Mouse (Mus musculus): ENCODE data around the gene Tmem104. TPM values are rescaled to one million over a fixed set of nuclear protein-coding genes. Genes with fewer than 3 reads are reported as not detected.
A peak's percentile ranks its signal among the peaks of the same experiment; 100 is the strongest.

The Tmem104 gene
- polyA plus RNA-seq, 1 experiment from 2014 or later, result 8.8 TPM

DNA sequence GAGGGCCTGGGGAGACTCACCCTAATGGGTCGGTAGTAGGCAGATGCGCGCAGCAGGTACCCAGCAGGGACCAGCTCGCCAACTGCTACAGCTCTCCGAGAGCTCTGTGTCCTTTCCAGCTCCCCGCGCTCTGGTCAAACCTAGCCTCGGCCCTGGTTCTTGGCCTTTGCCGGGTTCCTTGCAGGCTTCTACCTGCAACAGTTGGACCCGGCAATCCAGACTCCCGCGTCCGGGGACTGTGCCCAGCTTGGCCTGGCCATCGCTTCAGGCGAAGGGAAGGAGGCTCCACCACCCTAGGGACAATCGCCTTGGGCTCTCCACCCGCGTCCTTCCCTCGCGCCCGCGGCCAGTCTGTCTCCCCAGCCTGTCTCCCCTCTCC is 79.1 kb downstream of the Tmem104 start:
- WGBS, result 2% methylated on average over 22 of the region's 22 CpGs
- H3K27ac ChIP-seq, result no peak overlapping the region; the same call in 1 of the 2 replicates
- peak; percentile 25 for DNase-seq (ENCODE audit: extremely low spot score, low spot score)
- H3K36me3 ChIP-seq (replicated peaks), result peaks cover 21% of the 10 kb centered on the region
- peak overlapping the region; percentile 51 for H3K4me3 ChIP-seq
- H3K4me1 ChIP-seq, result peaks cover 51% of the 10 kb centered on the region
- H3K27me3 ChIP-seq (ENCODE audit: poor library complexity, severe bottlenecking), result peaks cover 90% of the 10 kb centered on the region
- no peaks in the 10 kb centered on the region for H3K9me3 ChIP-seq

GRCm38 (mm10) chr11:115267061-115267883 is 80.0 kb downstream of the Tmem104 start, which contains the start of gene Grin2c:
Grin2c (minus strand) TSS chr11:115267243.
- Histone ChIP-seq H3K4me1 (peaks cover 51% of the 10 kb centered on the region), H3K36me3 (replicated peaks) (peaks cover 23% of the 10 kb centered on the region), H3K9me3 (no peaks in the 10 kb centered on the region), H3K27me3 (ENCODE audit: poor library complexity, severe bottlenecking) (peaks cover 81% of the 10 kb centered on the region), H3K4me3 (peak within 1 kb of the TSS; percentile 51), H3K27ac (no peak within 1 kb of the TSS; the same call in 1 of the 2 replicates)
- WGBS, result 6% methylated on average over 50 of the region's 50 CpGs
- DNase-seq (ENCODE audit: extremely low spot score, low spot score), result no peak

GRCm38 (mm10) chr11:115267958-115268357 is 80.7 kb downstream of the Tmem104 start:
- Histone ChIP-seq H3K27me3 (ENCODE audit: poor library complexity, severe bottlenecking) (peaks cover 74% of the 10 kb centered on the region), H3K4me1 (peaks cover 54% of the 10 kb centered on the region), H3K36me3 (replicated peaks) (peaks cover 23% of the 10 kb centered on the region), H3K9me3 (no peaks in the 10 kb centered on the region), H3K27ac (no peak overlapping the region), H3K4me3 (no peak overlapping the region)
- 81% methylated on average over 11 of the region's 11 CpGs for WGBS
- DNase-seq (ENCODE audit: extremely low spot score, low spot score), result no peak

- H3K36me3 ChIP-seq (replicated peaks), result peaks cover 23% of the 10 kb centered on the region
- peaks cover 59% of the 10 kb centered on the region for H3K27me3 ChIP-seq (ENCODE audit: poor library complexity, severe bottlenecking)
- whole genome bisulfite sequencing, result 92% methylated on average over 27 of the region's 27 CpGs
- no peak overlapping the region for H3K27ac ChIP-seq
- H3K4me3 ChIP-seq, result no peak overlapping the region
- H3K9me3 ChIP-seq, result no peaks in the 10 kb centered on the region
- H3K4me1 ChIP-seq, result peaks cover 66% of the 10 kb centered on the region
- DNase-seq (ENCODE audit: extremely low spot score, low spot score), result no peak
Measured at GRCm38 (mm10) chr11:115269330-115270066, 82.2 kb downstream of the Tmem104 start.

GRCm38 (mm10) chr11:115270148-115270861 is 83.0 kb downstream of the Tmem104 start:
- 33% methylated on average over 19 of the region's 19 CpGs for WGBS
- Histone ChIP-seq H3K4me3 (no peak overlapping the region), H3K9me3 (no peaks in the 10 kb centered on the region), H3K27me3 (ENCODE audit: poor library complexity, severe bottlenecking) (peaks cover 51% of the 10 kb centered on the region), H3K27ac (no peak overlapping the region), H3K36me3 (replicated peaks) (peaks cover 23% of the 10 kb centered on the region), H3K4me1 (peaks cover 65% of the 10 kb centered on the region)
- DNase-seq (ENCODE audit: extremely low spot score, low spot score), result peak; percentile 82

GRCm38 (mm10) chr11:115271052-115271451 is 83.8 kb downstream of the Tmem104 start:
- DNase-seq (ENCODE audit: extremely low spot score, low spot score), result no peak
- Histone ChIP-seq H3K27ac (no peak overlapping the region), H3K4me3 (no peak overlapping the region), H3K4me1 (peaks cover 65% of the 10 kb centered on the region), H3K36me3 (replicated peaks) (peaks cover 23% of the 10 kb centered on the region), H3K27me3 (ENCODE audit: poor library complexity, severe bottlenecking) (peaks cover 43% of the 10 kb centered on the region), H3K9me3 (no peaks in the 10 kb centered on the region)
- 83% methylated on average over 9 of the region's 9 CpGs for WGBS

DNA sequence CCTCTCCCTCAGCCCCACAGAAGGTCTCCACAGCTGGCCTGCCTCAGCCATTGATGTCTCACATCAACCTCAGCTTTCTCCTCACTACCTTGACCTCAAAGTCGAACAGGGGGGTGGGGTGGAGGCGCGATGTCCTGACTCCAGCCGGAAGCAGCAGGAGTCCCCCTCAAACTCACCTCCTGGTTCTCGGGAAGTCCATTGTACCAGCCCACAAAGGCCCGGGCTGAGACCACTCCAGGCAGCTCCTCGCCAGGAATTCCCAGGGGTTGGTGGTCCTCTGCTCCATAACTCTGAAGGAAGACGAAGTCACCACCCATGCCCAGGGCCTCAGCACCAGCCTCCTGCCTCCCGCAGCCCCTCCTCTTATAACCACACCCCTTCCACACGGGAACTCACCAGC is 84.2 kb downstream of the Tmem104 start:
- 73% methylated on average over 10 of the region's 10 CpGs for WGBS
- Histone ChIP-seq H3K9me3 (no peaks in the 10 kb centered on the region), H3K4me3 (no peak overlapping the region), H3K27me3 (ENCODE audit: poor library complexity, severe bottlenecking) (peaks cover 39% of the 10 kb centered on the region), H3K27ac (no peak overlapping the region), H3K4me1 (peaks cover 65% of the 10 kb centered on the region), H3K36me3 (replicated peaks) (peaks cover 23% of the 10 kb centered on the region)
- no peak for DNase-seq (ENCODE audit: extremely low spot score, low spot score)

GRCm38 (mm10) chr11:115272894-115273498 is 85.7 kb downstream of the Tmem104 start:
- no peaks in the 10 kb centered on the region for H3K9me3 ChIP-seq
- H3K4me3 ChIP-seq, result no peak overlapping the region
- peaks cover 20% of the 10 kb centered on the region for H3K36me3 ChIP-seq (replicated peaks)
- WGBS, result 81% methylated on average over 10 of the region's 10 CpGs
- H3K27ac ChIP-seq, result no peak overlapping the region
- peaks cover 57% of the 10 kb centered on the region for H3K4me1 ChIP-seq
- H3K27me3 ChIP-seq (ENCODE audit: poor library complexity, severe bottlenecking), result peaks cover 24% of the 10 kb centered on the region
- DNase-seq (ENCODE audit: extremely low spot score, low spot score), result no peak

DNA sequence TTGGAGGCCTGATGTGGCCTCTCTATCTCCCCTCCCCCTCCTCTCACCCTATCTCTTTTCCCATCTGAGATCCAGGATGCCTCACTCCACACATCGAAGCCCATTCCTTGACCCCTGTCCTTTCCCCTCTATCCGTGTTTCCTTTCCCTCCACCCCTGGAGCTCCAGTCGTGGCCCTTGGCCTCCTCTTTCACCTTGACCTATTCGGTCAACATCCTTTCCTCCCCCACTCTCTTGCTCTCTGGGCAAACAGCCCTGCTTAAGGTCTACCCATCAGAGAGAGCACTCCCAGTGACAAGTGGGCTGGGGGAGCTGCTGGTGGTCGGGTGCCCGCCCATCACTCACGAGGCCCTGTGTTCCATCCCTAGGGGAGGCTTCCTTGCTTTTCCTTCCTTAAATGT is 86.4 kb downstream of the Tmem104 start:
- Histone ChIP-seq H3K27me3 (ENCODE audit: poor library complexity, severe bottlenecking) (peaks cover 16% of the 10 kb centered on the region), H3K9me3 (no peaks in the 10 kb centered on the region), H3K27ac (no peak overlapping the region), H3K4me3 (no peak overlapping the region), H3K36me3 (replicated peaks) (peaks cover 13% of the 10 kb centered on the region), H3K4me1 (peaks cover 60% of the 10 kb centered on the region)
- DNase-seq (ENCODE audit: extremely low spot score, low spot score), result no peak
- WGBS, result 73% methylated on average over 7 of the region's 7 CpGs

DNA sequence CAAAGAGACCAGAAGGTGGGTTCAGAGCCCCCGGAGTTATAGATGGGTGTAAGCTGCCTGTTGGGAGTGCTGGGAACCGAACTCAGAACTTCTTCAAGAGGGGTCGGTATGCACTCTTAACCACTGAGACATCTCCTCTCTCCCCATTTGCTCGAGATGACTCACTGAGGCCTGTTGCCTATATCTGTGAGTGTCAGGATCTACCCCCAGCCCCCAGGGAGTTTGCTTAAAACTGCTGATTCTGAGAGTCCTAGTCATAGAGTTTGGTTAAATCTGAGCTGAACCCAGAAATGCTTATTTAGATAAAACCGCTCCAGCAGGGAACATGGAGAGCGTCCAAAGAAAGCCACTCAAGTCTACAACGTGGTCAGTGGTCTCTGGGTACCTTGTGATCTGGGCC is 86.9 kb downstream of the Tmem104 start:
- peaks cover 12% of the 10 kb centered on the region for H3K27me3 ChIP-seq (ENCODE audit: poor library complexity, severe bottlenecking)
- no peak overlapping the region for H3K27ac ChIP-seq
- WGBS, result 89% methylated on average over 7 of the region's 7 CpGs
- H3K9me3 ChIP-seq, result no peaks in the 10 kb centered on the region
- DNase-seq (ENCODE audit: extremely low spot score, low spot score), result no peak
- H3K36me3 ChIP-seq (replicated peaks), result peaks cover 9% of the 10 kb centered on the region
- H3K4me1 ChIP-seq, result peaks cover 60% of the 10 kb centered on the region
- no peak overlapping the region for H3K4me3 ChIP-seq

DNA sequence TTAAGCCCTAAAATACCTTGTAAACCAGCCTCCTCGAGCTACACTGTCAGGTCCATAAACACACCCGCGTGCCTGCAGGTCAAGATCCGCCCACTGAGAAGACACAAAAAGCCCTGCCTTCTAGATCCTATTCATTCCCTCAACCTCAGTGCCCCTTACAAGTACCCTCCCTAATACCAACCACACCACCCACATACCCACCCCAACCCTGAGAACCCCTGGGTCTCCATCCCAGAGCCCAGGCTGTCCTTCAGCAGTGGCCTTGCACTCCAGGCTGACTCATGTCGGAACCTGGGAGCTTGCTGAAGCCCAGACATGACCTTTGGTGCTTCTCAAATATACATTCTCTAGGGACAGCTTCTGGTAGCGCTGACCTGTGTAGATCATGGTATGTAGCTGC is 87.5 kb downstream of the Tmem104 start:
- Histone ChIP-seq H3K4me1 (peaks cover 60% of the 10 kb centered on the region), H3K4me3 (no peak overlapping the region), H3K36me3 (replicated peaks) (peaks cover 3% of the 10 kb centered on the region; the same call in 1 of the 2 replicates), H3K27ac (no peak overlapping the region), H3K27me3 (ENCODE audit: poor library complexity, severe bottlenecking) (peaks cover 6% of the 10 kb centered on the region), H3K9me3 (no peaks in the 10 kb centered on the region)
- DNase-seq (ENCODE audit: extremely low spot score, low spot score), result no peak
- WGBS, result 94% methylated on average over 6 of the region's 6 CpGs

DNA sequence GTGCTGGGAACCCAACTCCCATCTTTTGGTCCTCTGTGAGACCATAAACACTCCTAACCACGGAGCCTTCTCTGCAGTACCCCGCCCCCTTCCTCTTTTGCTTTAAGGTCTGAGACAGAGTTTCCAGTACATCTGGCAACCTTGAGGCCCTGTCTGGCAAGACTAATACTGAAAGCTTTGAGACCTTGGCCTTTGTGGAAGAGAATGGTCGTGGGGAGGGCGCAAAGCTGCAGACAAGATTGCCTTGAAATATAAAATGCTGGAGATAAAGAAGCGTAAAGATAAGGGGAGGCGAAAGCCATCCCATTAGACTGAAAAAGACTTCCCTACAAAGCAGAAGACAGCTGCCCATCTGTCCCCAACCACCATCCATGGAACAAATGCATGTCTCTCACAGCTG is 88.2 kb downstream of the Tmem104 start:
- Histone ChIP-seq H3K9me3 (no peaks in the 10 kb centered on the region), H3K27me3 (ENCODE audit: poor library complexity, severe bottlenecking) (no peaks in the 10 kb centered on the region), H3K4me1 (peaks cover 53% of the 10 kb centered on the region), H3K27ac (no peak overlapping the region), H3K4me3 (peak overlapping the region; percentile 82), H3K36me3 (replicated peaks) (peaks cover 3% of the 10 kb centered on the region; the same call in 1 of the 2 replicates)
- 91% methylated on average over 6 of the region's 6 CpGs for WGBS
- DNase-seq (ENCODE audit: extremely low spot score, low spot score), result no peak

Data from forebrain, embryonic 10.5 days (tissue).